Mouse (Mus musculus) embryonic facial prominence, embryonic 10.5 days (tissue): ENCODE measurements around the gene Rbms1. TPM values are rescaled to one million over a fixed set of nuclear protein-coding genes. Genes with fewer than 3 reads are reported as not detected.
"Not testable (repeated sequence)": the region's sequence is repeated elsewhere in the genome, so short reads cannot be mapped to it uniquely, and the experiment has no call there.

Source experiments
- DNase-seq: peaks from one replicate; pipeline ENCODE4 v3.0.0-alpha.2; 2017; ENCODE audit warnings: low spot score
- H3K27ac ChIP-seq: fragments of 300-500 bp; sonication (generic); replicated peaks from 2 replicates; pipeline ENCODE4 v1.5.1; 2016; ENCODE audit warnings: mild to moderate bottlenecking
- H3K27me3 ChIP-seq: fragments of 300-500 bp; sonication (generic); replicated peaks from 2 replicates; pipeline ENCODE4 v1.6.1; 2016; ENCODE audit warnings: low read depth, mild to moderate bottlenecking; ENCODE audit not compliant: poor library complexity, severe bottlenecking
- H3K36me3 ChIP-seq: fragments of 300-500 bp; sonication (generic); replicated peaks from 2 replicates; pipeline ENCODE4 v1.6.1; 2016; ENCODE audit warnings: mild to moderate bottlenecking, moderate library complexity
- H3K4me1 ChIP-seq: fragments of 300-500 bp; sonication (generic); 2 replicates; pipeline ENCODE4 v1.6.1; 2016
- H3K4me3 ChIP-seq: fragments of 300-500 bp; sonication (generic); 2 replicates; pipeline ENCODE4 v1.5.1; 2016; ENCODE audit warnings: mild to moderate bottlenecking, moderate library complexity
- H3K9me3 ChIP-seq: fragments of 300-500 bp; sonication (generic); 2 replicates; pipeline ENCODE4 v1.6.1; 2016; ENCODE audit warnings: mild to moderate bottlenecking
- WGBS: fragments of 180-500 bp; shearing (Covaris S2); methylation state at CpG from one replicate; pipeline ENCODE4 v1.1.7; 2016; 5-methylcytosine and 5-hydroxymethylcytosine counted together
- polyA plus RNA-seq: library from polyadenylated mRNA; unstranded; fragments of >200 nt; fragmentation: Nextera tagmentation; extraction: Ambion mirVana; gene quantifications from 2 replicates; pipeline ENCODE4 v1.2.1, GENCODE M21; 2016

The Rbms1 gene
- polyA plus RNA-seq, 1 experiment from 2014 or later: 106 TPM

GRCm38 (mm10) chr2:60832254-60832653 is 130.7 kb downstream of the Rbms1 start:
- Histone ChIP-seq H3K4me3 (no peak overlapping the region), H3K4me1 (peaks cover 14% of the 10 kb centered on the region), H3K27me3 (no peaks in the 10 kb centered on the region), H3K27ac (no peak overlapping the region), H3K36me3 (peaks cover 12% of the 10 kb centered on the region), H3K9me3 (no peaks in the 10 kb centered on the region)
- WGBS: 82% methylated on average over 8 of the region's 8 CpGs
- DNase-seq: no peak

DNA sequence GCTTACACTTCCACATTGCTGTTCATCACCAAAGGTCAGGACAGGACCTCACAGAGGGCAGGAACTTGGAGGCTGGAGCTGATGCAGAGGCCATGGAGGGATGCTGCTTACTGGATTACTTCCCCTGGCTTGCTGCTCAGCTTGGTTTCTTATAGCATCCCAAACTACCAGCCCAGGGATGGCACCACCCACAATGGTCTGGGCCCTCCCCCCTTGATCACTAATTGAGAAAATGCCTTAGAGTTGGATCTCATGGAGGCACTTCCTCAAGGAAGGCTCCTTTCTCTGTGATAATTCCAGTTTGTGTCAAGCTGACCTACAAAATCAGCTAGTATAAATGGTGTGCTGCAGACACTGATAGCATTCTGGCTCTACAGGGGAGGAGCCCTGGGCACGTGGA is 132.5 kb downstream of the Rbms1 start:
- not testable (repeated sequence) for H3K9me3 ChIP-seq, DNase-seq, H3K27ac ChIP-seq, H3K36me3 ChIP-seq, H3K27me3 ChIP-seq, H3K4me3 ChIP-seq
- 75% methylated on average over 1 of the region's 1 CpGs for WGBS
- H3K4me1 ChIP-seq: peaks cover 17% of the 10 kb centered on the region

DNA sequence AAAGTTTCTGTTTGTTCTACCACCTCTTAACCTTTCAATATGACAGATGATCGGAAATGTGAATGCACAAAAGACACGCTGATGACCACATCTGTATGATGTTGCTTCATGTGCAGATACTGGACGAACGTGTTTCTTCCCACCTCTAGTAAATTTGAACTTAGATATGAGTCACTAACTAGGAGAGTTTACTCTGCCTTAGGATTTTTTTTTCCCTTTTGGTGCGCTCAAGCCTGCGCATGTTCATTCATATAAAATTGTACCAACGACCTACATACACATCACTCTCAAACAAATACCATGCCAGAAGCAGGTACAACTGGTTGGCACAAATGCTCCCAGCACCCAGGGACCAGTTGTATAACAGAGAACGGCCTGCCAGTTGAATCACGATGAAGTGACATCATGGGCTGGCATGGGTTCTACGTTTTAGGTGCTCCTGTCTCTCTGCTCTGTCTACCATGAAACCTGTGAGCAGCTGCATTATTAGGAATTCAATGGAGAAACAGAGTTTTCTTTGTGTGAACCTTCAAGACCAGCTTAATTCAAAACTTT is 134.0 kb downstream of the Rbms1 start:
- WGBS: 92% methylated on average over 10 of the region's 10 CpGs
- Histone ChIP-seq H3K36me3 (peaks cover 4% of the 10 kb centered on the region), H3K27me3 (no peaks in the 10 kb centered on the region), H3K9me3 (no peaks in the 10 kb centered on the region), H3K4me3 (no peak overlapping the region), H3K27ac (no peak overlapping the region), H3K4me1 (peaks cover 17% of the 10 kb centered on the region)
- no peak for DNase-seq

DNA sequence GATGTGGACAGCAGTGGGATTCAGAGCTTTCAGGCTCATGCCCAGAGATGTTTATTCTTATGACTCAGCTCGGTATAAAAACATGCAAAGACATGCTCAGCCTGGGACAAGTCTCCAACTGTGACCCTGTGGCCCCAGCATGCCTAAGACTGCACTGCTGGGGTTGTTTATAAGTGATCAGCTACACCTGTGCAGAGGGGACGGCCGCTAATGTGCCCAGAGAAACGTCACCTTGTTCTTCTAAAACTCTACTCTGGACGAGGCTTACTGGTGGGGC is 135.9 kb downstream of the Rbms1 start:
- Histone ChIP-seq H3K27ac (no peak overlapping the region), H3K4me1 (peaks cover 17% of the 10 kb centered on the region), H3K4me3 (no peak overlapping the region), H3K9me3 (no peaks in the 10 kb centered on the region), H3K27me3 (no peaks in the 10 kb centered on the region), H3K36me3 (peaks cover 4% of the 10 kb centered on the region)
- 72% methylated on average over 5 of the region's 5 CpGs for WGBS
- no peak for DNase-seq

DNA sequence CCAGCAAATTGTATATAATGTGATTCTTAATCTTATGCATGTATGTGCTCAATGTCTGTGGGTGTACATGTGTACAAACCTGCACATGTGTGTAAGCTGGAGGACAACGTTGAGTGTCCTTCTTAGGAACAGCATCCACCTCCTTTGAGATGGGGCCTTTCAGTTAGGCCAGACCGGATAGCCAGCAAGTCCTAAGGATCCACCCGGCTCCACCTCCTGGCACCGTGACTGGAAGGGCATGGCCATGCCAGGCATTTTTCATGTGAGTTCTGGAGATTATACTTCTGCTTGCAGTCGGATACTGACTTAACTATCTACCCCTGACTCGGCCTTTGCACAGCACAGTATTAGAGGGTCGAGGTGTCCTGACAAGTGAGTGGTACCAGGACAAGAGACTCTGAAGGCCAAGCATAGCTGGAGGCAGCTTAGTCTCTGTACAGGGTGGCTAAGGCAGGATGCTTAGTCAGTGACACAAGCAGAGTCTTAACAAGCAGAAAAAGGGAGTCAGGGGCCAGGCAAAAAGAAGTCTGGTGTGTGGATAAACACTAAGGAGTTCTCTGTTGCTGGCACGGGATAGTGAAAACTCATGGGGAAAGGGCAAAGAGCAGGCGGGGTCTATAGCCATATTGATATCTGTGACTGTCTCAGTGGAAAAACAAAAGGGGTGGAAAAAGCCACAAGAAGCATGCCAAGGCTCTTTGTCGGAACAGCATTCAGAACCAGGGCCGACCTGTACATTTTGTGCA is 136.4 kb downstream of the Rbms1 start:
- WGBS: 86% methylated on average over 11 of the region's 11 CpGs
- H3K27me3 ChIP-seq: no peaks in the 10 kb centered on the region
- peaks cover 17% of the 10 kb centered on the region for H3K4me1 ChIP-seq
- no peak for DNase-seq
- H3K27ac ChIP-seq: no peak overlapping the region
- no peak overlapping the region for H3K4me3 ChIP-seq
- H3K9me3 ChIP-seq: no peaks in the 10 kb centered on the region
- peaks cover 4% of the 10 kb centered on the region for H3K36me3 ChIP-seq

DNA sequence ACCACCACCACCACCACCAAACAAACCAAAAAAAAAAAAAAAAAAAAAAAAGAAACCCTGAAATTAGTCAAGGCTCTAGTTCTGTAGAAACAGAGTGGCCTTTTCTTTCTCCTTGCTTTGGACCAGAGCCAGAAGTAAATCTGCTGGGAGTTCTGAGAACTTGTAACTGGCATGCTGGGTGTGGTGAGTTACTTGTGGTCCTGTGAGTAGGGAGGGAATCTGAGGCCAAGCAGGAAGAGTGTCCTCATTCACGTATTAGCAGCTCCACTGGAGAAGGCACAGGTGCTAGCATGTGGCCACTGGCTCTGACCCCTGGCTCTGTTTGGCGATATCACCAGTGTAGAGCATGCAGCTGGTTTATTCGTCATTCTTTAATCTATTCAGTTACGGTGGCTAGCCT is 137.3 kb downstream of the Rbms1 start:
- Histone ChIP-seq H3K27me3 (no peaks in the 10 kb centered on the region), H3K36me3 (peaks cover 4% of the 10 kb centered on the region), H3K4me1 (peaks cover 17% of the 10 kb centered on the region), H3K27ac (no peak overlapping the region), H3K4me3 (no peak overlapping the region), H3K9me3 (no peaks in the 10 kb centered on the region)
- 83% methylated on average over 4 of the region's 4 CpGs for WGBS
- DNase-seq: no peak

DNA sequence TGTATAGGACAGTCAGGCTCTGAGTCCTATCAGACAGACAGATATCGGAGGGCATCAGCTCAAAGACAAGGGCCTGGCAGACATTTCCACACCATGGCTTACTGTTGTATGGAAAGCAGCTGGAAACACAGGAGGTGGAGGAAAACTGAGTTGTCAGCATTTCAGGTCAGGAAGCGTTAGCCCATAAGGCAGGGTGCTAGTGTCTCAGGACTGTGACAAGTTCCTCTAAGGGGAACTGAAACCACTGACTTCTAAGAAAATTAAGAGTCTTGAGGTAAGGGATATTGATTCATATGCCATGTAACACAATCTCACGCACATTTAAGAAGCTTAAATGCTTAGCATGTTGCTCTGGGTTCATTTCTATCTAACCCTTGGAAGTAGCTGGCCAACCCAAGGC is 141.4 kb downstream of the Rbms1 start:
- H3K36me3 ChIP-seq: peaks cover 3% of the 10 kb centered on the region; the same call in 1 of the 2 replicates
- no peak for DNase-seq
- peaks cover 34% of the 10 kb centered on the region for H3K4me1 ChIP-seq
- no peak overlapping the region for H3K27ac ChIP-seq
- no peak overlapping the region for H3K4me3 ChIP-seq
- H3K9me3 ChIP-seq: no peaks in the 10 kb centered on the region
- no peaks in the 10 kb centered on the region for H3K27me3 ChIP-seq
- 92% methylated on average over 3 of the region's 3 CpGs for WGBS

DNA sequence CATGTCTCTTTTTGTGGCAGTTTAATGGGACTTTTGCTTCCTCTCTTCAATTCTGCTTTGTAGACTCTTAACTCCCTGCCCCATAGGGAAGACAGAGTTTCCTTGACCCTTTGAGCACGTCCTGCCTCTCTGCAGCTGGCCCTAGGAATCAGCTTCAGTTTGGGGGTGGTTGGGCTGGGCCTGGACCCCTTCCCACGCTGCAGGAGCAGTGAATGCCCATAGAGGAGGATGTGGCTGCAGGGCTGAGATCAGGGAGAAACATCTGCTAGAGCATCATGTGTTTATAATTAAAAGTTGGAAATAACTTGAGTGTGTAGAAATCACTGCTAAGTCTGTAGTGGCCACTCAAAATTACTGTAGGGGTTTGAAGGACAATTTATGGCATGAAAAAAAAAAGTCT is 144.4 kb downstream of the Rbms1 start:
- no peaks in the 10 kb centered on the region for H3K27me3 ChIP-seq
- peaks cover 36% of the 10 kb centered on the region for H3K4me1 ChIP-seq
- no peaks in the 10 kb centered on the region for H3K36me3 ChIP-seq
- WGBS: 16% methylated on average over 2 of the region's 2 CpGs
- H3K9me3 ChIP-seq: no peaks in the 10 kb centered on the region
- H3K4me3 ChIP-seq: no peak overlapping the region
- peak; percentile 56 for DNase-seq
- H3K27ac ChIP-seq: peak overlapping the region; percentile 66

DNA sequence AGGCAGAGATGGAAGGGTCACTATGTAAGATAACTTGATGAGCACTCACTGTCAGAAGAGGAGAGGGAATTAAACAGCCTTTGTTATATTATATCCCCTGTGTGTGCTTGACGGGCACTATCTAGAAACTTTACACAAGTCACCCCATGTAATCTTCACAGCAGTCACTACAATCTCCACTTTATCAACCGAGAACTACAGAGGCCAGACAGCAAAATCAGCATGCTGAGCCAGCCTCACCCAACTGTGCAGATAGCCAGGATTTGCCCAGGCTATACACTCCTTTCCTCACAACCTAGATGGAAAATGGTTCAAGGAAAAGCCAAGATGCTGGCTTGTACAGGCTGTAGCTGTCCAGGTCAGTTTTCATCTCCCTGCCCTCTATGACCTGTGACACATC is 146.7 kb downstream of the Rbms1 start:
- Histone ChIP-seq H3K4me3 (no peak overlapping the region), H3K36me3 (no peaks in the 10 kb centered on the region), H3K27me3 (no peaks in the 10 kb centered on the region), H3K4me1 (peaks cover 44% of the 10 kb centered on the region), H3K27ac (no peak overlapping the region), H3K9me3 (no peaks in the 10 kb centered on the region)
- 86% methylated on average over 2 of the region's 2 CpGs for WGBS
- no peak for DNase-seq

DNA sequence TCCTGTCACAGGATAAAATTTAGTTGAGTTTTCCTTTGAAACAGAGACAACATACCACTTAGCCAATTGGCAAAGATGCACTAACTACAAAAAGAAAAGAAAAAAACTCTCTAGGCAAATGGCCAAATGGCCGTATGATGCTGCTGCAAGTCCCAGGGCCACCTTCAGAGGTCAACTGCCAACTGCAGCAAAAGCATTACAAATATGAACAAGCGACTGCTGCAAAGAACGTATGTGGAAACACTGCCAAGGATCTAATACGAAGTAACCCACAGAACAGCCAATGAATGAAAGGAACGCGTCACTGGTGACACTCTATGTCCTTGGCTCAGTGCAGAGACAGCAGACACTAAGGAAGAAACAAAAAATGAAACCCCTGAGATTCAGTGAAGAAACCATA is 148.2 kb downstream of the Rbms1 start:
- WGBS: 90% methylated on average over 6 of the region's 6 CpGs
- DNase-seq: no peak

DNA sequence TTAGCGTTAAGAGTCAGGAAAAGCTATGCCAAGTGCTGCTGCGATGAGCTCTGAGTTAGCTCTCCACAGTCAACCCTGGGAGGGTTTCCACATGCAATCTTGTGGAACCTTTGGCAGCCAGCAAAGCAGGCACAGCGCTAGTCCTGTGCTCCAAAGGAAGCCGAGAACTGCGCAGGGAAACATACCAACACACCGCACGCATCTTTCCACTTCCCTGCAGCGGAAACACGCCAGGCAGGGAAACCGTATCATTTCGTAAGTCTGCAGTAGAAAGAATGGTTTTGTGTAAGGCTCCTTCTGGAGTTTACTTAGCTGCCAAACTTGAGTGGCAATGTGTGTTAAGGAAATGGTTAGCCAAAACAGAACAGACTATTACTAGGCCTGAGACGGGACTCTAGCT is 150.0 kb downstream of the Rbms1 start:
- Histone ChIP-seq H3K9me3 (no peaks in the 10 kb centered on the region), H3K27ac (no peak overlapping the region), H3K4me3 (no peak overlapping the region), H3K36me3 (0 out of 2 replicates have a peak, but pooled peaks cover 3% of the 10 kb centered on the region), H3K27me3 (no peaks in the 10 kb centered on the region), H3K4me1 (peaks cover 46% of the 10 kb centered on the region)
- DNase-seq: no peak
- WGBS: 88% methylated on average over 12 of the region's 12 CpGs

More for the DNA sequence above, 148.2 kb downstream of the Rbms1 start:
- no peaks in the 10 kb centered on the region for H3K9me3 ChIP-seq
- H3K4me1 ChIP-seq: peaks cover 47% of the 10 kb centered on the region
- H3K27me3 ChIP-seq: no peaks in the 10 kb centered on the region
- H3K4me3 ChIP-seq: no peak overlapping the region
- no peak overlapping the region for H3K27ac ChIP-seq
- 0 out of 2 replicates have a peak, but pooled peaks cover 1% of the 10 kb centered on the region for H3K36me3 ChIP-seq

DNA sequence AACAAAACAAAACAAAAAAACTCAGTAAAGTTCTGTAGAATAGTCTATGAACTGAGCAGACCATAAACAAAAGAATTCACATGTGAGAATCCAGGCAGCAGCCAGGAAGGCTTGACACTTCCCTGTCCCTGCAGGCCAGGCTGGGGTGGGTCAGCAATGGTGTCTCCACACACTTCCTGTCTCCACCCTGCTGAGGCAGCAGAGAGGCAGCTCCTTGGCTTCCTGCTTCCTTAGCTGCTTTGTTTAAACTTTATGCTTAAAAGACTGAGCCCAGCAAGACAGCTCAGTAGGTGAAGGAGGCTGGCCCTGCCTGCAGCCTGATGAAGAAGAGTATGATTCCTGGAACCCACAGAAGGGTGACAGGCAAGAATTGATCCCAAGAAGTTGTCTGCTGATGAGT is 152.4 kb downstream of the Rbms1 start:
- 0 out of 2 replicates have a peak, but pooled peaks cover 3% of the 10 kb centered on the region for H3K36me3 ChIP-seq
- H3K27ac ChIP-seq: no peak overlapping the region
- DNase-seq: no peak
- no peak overlapping the region for H3K4me3 ChIP-seq
- H3K4me1 ChIP-seq: peaks cover 51% of the 10 kb centered on the region
- no peaks in the 10 kb centered on the region; the same call in 1 of the 2 replicates for H3K27me3 ChIP-seq
- no peaks in the 10 kb centered on the region for H3K9me3 ChIP-seq

- Histone ChIP-seq H3K4me3 (no peak overlapping the region), H3K27ac (peak overlapping the region; percentile 25), H3K9me3 (no peaks in the 10 kb centered on the region), H3K27me3 (no peaks in the 10 kb centered on the region; the same call in 1 of the 2 replicates), H3K4me1 (peaks cover 60% of the 10 kb centered on the region), H3K36me3 (0 out of 2 replicates have a peak, but pooled peaks cover 3% of the 10 kb centered on the region)
- WGBS: 51% methylated on average over 7 of the region's 7 CpGs
- no peak for DNase-seq
These were observed 153.5 kb downstream of the Rbms1 start for GRCm38 (mm10) chr2:60809441-60809921.
